Mouse (Mus musculus) kidney, adult 11 months (tissue): ENCODE measurements around the gene Grb2.

Source experiments
- DNase-seq: peaks from one replicate; pipeline ENCODE4 v3.0.0; 2022

Gene Grb2

GRCm38 (mm10) chr11:115600743-115601142 lies 107.7 kb downstream of the Grb2 start:
- no peak for DNase-seq

DNA sequence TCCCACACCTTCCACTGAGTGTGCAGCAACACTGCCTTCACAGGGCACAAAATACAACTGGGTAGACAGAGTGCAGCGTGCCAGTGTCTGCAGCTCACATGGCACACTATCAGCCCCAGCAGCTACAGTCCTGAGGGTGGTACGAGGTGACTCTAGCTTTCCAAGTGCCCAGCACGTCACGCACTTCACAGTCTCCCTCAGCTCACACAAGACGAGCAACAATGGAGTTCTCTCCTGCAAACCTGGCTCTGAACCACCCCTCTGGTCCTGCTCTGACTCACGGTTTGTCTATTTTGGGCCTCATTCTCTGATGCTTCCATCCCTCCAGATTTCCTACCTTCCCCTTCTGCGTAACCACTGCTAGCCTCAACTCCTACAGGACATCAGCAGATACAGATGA lies 108.7 kb downstream of the Grb2 start:
- DNase-seq = no peak

DNA sequence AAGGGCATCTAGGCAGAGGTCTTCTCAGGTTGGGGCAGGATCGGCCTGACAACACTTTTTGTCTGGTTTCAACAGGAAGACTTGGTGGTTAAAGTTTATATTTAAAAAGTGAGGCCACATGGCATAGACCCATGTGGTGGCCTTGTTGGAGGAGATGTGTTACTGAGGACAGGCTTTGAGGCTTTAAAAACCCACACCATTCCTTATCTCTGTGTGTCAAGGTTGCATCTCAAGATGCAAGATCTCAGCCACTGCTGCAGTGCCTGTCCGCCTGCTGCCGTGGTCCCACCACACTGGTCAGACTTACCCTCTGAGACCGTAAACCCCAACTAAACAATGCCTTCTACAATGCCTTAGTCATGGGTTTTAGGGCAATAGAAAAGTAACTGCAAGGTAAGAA lies 110.1 kb downstream of the Grb2 start:
- DNase-seq = no peak

GRCm38 (mm10) chr11:115595209-115595608 lies 113.2 kb downstream of the Grb2 start:
- no peak for DNase-seq
